Mouse (Mus musculus): ENCODE measurements around the gene Olfr548-ps1. TPM values are rescaled to one million over a fixed set of nuclear protein-coding genes. Genes with fewer than 3 reads are reported as not detected.

The Olfr548-ps1 gene
- total RNA-seq (2017) = not detected in 3 replicates

DNA sequence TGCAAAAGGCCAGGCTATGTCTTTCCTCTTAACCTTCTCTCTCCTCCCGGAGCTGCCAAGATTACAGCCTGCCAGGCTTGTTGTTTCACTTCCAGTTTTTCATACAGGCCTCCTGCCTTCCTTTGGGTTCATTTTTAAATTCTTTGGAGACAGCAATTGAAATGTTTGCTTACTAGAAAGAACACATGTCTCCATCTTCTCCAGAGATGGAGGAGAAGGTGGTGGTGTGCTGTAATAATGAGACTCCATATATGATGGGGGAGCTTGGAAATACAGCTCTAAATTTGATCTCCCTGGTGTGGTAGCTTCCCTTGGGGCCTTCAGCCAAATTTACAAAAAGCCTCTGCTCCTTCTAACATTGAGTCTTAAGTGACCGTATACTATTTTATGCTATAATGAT lies at the start of gene Olfr548-ps1:
Gene Olfr548-ps1, plus strand, starts transcription at position 301 of the 400 bp plus-strand sequence.
- ATAC-seq (replicated peaks; ENCODE audit: insufficient number of reproducible peaks, low FRiP score, low TSS enrichment, poor library complexity, severe bottlenecking) = no peak

DNA sequence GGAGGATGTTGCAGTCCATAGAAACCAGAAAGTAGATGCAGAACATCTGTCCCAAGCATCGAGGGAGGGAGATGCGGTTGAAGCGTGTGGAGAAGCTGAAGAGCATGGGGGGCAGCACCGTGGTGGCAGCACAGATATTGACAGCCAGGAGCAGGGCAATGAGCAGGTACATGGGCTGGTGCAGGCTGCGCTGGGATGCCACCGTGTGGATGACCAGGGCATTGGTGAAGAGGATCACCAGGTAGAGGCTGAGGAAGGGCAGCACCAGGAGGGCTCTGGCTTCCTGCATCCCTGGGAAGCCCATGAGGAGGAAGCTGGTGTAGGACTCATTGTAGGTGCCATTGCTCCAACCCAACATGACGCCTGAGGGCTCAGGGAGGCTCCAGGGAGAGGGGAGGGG lies 46.3 kb upstream of the Olfr548-ps1 start:
- ATAC-seq (replicated peaks; ENCODE audit: insufficient number of reproducible peaks, low FRiP score, low TSS enrichment, poor library complexity, severe bottlenecking) = 0 out of 2 replicates have a peak, but pooled peaks have one; percentile 50

- no peak for ATAC-seq (replicated peaks; ENCODE audit: insufficient number of reproducible peaks, low FRiP score, low TSS enrichment, poor library complexity, severe bottlenecking)
Measured at GRCm38 (mm10) chr7:102499473-102499872, 41.2 kb upstream of the Olfr548-ps1 start, which contains the start of gene Olfr545. TSS of gene Olfr545 (minus strand) at chr7:102499573.

- ATAC-seq (replicated peaks; ENCODE audit: insufficient number of reproducible peaks, low FRiP score, low TSS enrichment, poor library complexity, severe bottlenecking) = no peak
Measured at GRCm38 (mm10) chr7:102501986-102502385, 38.7 kb upstream of the Olfr548-ps1 start.

- 0 out of 2 replicates have a peak, but pooled peaks have one; percentile 49 for ATAC-seq (replicated peaks; ENCODE audit: insufficient number of reproducible peaks, low FRiP score, low TSS enrichment, poor library complexity, severe bottlenecking)
Measured at GRCm38 (mm10) chr7:102506848-102507247, 33.8 kb upstream of the Olfr548-ps1 start.

GRCm38 (mm10) chr7:102508066-102508465 lies 32.6 kb upstream of the Olfr548-ps1 start:
- no peak for ATAC-seq (replicated peaks; ENCODE audit: insufficient number of reproducible peaks, low FRiP score, low TSS enrichment, poor library complexity, severe bottlenecking)

DNA sequence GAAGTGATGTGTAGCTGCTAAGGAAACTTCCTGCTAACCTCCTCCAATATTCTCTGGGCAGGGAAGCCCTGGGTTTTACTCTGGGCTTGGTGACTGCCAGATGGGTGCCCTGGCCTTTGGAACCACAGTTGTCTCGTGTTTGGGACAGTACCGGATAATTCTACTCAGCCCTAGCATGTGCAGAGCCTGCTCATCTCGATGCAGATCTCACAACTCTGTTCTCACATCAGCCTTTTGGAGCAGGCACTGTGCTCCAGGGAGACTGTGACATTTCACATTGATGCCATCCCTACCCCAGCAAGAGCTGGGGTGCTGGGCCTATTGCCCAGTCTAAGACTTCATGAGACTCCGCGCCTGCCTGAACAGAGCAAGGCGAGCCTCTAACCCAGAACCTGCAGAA lies 32.0 kb upstream of the Olfr548-ps1 start:
- no peak for ATAC-seq (replicated peaks; ENCODE audit: insufficient number of reproducible peaks, low FRiP score, low TSS enrichment, poor library complexity, severe bottlenecking)

- ATAC-seq (replicated peaks; ENCODE audit: insufficient number of reproducible peaks, low FRiP score, low TSS enrichment, poor library complexity, severe bottlenecking) = no peak
Measured at GRCm38 (mm10) chr7:102509726-102510125, 31.0 kb upstream of the Olfr548-ps1 start.

GRCm38 (mm10) chr7:102511927-102512326 lies 28.8 kb upstream of the Olfr548-ps1 start:
- ATAC-seq (replicated peaks; ENCODE audit: insufficient number of reproducible peaks, low FRiP score, low TSS enrichment, poor library complexity, severe bottlenecking) = no peak

DNA sequence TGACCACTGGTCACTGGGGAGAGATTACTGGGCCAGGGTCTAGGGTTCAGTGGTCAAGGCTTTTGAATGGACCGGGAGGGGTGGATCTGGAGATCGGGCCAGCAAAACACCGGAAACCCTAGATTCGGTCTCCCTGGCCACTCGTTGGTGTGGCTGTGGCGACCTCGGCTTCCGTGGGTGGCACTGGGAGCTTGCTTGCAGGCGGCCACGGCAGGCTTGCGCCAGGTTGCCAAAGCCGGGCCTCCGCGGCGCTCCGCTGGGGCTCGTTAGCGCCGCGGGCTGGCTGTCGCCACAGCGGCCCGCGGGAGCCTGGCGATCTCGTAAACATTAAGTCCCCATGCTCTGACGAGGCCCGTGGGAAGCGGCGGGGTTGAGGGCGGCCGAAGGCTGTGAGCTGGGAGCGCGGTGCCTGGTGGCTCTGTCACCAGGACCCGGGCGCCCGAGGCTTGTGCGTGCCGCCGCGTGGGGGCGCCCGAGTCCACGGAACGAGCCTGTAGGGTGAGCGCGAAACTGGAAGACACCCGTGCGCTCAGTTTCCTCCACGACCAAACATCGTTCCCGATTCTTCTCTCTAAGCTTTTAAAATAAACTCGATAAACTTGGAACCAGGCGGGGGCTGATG lies 27.8 kb upstream of the Olfr548-ps1 start:
- ATAC-seq (replicated peaks; ENCODE audit: insufficient number of reproducible peaks, low FRiP score, low TSS enrichment, poor library complexity, severe bottlenecking) = peak; percentile 60

- no peak for ATAC-seq (replicated peaks; ENCODE audit: insufficient number of reproducible peaks, low FRiP score, low TSS enrichment, poor library complexity, severe bottlenecking)
Measured at GRCm38 (mm10) chr7:102514144-102514543, 26.6 kb upstream of the Olfr548-ps1 start.

DNA sequence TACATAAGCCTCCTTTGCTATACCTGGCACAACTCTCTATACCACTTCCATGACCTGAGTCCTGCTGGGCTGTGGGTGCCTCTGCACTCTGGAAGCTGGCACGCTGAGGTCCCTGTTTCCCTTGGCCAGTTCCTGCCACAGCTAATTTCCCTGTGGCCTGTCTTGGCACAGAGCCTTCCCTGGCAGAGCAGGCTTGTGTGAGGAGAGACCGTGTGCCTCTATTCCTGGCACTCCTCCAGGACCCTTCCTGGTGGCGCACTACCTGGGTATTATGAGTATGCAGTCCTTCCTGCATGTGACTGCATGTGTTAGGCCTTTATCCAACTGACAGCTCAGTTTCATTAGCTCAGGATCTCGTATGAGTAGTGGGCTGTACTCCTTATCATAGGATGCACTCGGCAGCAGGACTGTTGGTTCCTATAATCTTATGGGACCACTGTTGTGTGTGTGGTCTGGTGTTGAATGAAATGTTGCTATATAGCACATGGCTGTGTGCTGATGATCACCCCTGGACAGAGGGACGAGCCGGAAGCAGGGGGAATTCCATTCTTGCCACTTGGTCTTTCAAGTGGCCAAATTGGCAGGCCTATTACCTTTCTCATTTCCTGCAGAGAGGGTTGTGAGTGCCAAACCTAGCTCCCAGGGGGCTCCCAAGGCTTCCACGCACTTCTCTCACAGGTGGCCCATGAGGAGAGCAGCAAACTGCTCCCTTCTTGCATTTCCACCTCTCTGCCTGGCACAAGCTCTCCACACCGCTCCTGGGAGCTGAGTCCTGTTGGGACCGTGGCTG lies 24.2 kb upstream of the Olfr548-ps1 start:
- ATAC-seq (replicated peaks; ENCODE audit: insufficient number of reproducible peaks, low FRiP score, low TSS enrichment, poor library complexity, severe bottlenecking) = no peak

DNA sequence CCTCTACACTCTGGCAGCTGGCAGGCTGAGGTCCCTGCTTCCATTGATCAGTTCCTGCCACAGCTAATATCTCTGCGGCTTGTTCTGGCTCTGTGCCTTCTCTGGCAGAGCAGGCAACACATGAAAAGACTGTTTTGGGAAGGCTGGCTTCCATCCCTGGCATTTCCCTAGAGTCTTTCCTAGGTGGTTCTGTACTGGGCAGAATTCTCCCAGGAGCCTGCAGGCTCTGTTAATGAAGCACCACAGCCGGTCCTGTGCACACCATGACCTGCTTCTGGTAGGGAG lies 23.7 kb upstream of the Olfr548-ps1 start:
- ATAC-seq (replicated peaks; ENCODE audit: insufficient number of reproducible peaks, low FRiP score, low TSS enrichment, poor library complexity, severe bottlenecking) = no peak

- ATAC-seq (replicated peaks; ENCODE audit: insufficient number of reproducible peaks, low FRiP score, low TSS enrichment, poor library complexity, severe bottlenecking) = no peak
Measured at GRCm38 (mm10) chr7:102529052-102529451, 11.6 kb upstream of the Olfr548-ps1 start.

- ATAC-seq (replicated peaks; ENCODE audit: insufficient number of reproducible peaks, low FRiP score, low TSS enrichment, poor library complexity, severe bottlenecking) = no peak
Measured at GRCm38 (mm10) chr7:102534449-102534848, 6.2 kb upstream of the Olfr548-ps1 start, which contains the start of gene Olfr547. TSS of gene Olfr547 (plus strand) at chr7:102534749.

GRCm38 (mm10) chr7:102541251-102541650 lies 555 bp downstream of the Olfr548-ps1 start:
- no peak for ATAC-seq (replicated peaks; ENCODE audit: insufficient number of reproducible peaks, low FRiP score, low TSS enrichment, poor library complexity, severe bottlenecking)

- no peak for ATAC-seq (replicated peaks; ENCODE audit: insufficient number of reproducible peaks, low FRiP score, low TSS enrichment, poor library complexity, severe bottlenecking)
Measured at GRCm38 (mm10) chr7:102549570-102549969, 8.9 kb downstream of the Olfr548-ps1 start, which contains the start of gene Olfr549. TSS of gene Olfr549 (plus strand) at chr7:102549870.

GRCm38 (mm10) chr7:102553279-102553678 lies 12.6 kb downstream of the Olfr548-ps1 start:
- no peak for ATAC-seq (replicated peaks; ENCODE audit: insufficient number of reproducible peaks, low FRiP score, low TSS enrichment, poor library complexity, severe bottlenecking)

- peak; percentile 100 for ATAC-seq (replicated peaks; ENCODE audit: insufficient number of reproducible peaks, low FRiP score, low TSS enrichment, poor library complexity, severe bottlenecking)
Measured at GRCm38 (mm10) chr7:102564999-102565997, 24.6 kb downstream of the Olfr548-ps1 start, which contains the start of gene Trim21. TSS of gene Trim21 (minus strand) at chr7:102565486.

All from monocyte, adult 5-6 weeks (primary cell).